Mouse (Mus musculus) B cell, adult 62 days (primary cell): ENCODE data around the gene Fam160a2. TPM values are rescaled to one million over a fixed set of nuclear protein-coding genes. Genes with fewer than 3 reads are reported as not detected.

Experiments used
- total RNA-seq: library from RNA; stranded (reverse); gene quantifications from 4 replicates; pipeline ENCODE4 v1.2.4, GENCODE M21; 2023

Fam160a2 gene
- 41.6 to 49.6 TPM (median 42.6 TPM) in 4 replicates for total RNA-seq

DNA sequence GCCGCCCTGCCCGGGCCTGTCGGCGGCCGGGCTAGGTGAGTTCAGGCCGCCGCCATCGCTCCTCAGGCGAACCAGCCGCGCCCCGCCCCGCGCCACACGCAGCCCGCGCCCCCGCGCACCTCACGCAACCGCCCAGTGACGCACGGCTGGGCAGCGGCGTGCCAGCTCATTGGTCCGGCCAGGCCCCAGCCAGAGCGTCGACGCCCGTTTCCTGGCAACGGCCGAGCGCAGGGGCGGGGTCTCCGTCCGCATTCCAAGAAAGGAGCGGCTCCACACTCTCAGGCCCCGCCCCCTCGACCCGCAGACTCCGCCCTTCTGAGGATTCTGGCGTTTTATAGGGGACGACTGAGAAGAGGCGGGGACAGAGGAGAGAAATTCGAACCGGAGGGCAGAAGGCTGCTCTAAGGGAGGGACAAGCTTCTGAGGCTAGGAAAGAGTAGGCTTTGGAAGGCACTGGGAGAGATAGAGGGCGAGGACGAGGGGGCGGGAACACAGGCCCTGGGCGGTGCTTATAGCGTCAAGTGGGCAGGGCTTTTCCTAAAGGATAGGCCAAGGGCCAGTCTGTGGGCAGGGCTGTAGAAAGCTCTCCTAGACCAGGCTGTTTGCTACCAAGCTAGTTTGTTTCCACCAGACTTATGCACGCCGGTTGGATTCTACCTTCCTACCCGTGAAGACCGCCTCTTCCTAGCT lies at the start of gene Fam160a2:
TSS of gene Fam160a2 (minus strand) at position 120 of the 690 bp plus-strand sequence.

DNA sequence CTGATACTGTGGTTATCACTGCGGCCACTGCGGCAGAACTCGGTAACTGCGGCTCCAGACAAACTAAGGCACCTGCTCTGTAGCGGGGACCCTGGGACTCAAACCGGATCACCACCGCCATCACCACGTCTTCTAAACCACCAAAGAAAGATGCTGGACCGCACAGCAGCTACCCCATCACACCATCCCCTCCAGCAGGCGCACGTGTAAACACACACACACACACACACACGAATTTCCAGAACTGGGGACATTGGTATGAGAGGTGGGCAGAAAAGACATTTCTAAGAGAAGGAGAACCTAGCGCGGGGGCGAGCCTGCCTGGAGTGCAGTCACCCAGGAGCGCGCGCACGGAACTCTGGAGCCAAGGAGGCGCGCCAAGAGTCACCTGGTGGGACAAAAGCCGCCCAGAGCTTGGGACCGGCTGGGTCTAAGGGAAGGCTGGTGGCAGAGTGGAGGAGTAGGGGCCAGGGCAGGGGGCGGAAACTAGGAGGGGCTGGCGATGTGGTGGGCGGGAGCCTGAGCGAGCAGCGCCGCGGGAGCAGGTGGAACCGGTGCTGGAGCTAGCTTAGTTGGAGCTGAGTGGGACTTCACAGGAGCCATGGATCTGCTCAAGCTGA lies 25.7 kb upstream of the Fam160a2 start, which contains the start of gene Cckbr:
TSS of gene Cckbr (plus strand) at position 308 of the 620 bp plus-strand sequence.

DNA sequence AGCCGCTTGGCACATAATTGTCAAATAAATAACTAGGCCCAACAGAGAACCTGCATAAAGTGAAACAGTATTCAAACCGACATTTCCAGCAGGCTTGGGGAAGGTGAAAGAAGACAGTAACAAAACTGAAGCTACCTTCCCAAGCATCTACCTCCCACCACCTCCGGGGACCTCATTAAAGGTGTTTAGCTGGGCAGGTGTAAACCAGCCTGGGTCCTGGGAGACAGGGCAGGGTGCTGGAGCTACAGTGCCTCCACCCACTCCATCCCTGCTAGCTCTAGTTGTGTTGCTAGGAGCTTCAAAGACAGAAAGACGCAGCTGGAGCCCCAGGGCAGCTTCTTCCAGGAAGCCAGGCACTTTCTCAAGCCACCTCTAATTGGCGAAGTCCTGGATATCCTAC lies 4.4 kb upstream of the Fam160a2 start, which contains the start of gene Cnga4:
TSS of gene Cnga4 (plus strand) at position 301 of the 400 bp plus-strand sequence.

DNA sequence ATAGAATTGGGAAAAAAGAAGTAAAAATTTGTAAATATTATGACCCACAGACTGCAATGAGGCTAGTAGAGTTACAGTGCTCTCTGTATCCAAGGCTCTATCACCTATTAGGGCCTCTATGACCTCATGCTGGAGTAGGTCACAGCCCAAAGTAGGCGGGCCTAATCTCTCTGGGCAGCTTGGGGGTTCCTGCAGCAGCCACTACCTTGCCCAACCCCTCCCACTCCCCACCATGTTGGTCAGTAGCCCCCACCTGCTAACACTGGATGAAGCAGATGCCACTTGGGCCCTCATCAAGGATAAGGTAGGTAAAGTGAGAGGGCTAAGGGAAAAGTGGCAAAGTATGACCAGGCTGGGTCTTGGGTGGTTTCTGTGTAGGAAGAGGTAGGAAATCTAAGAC lies 25.0 kb downstream of the Fam160a2 start, which contains the start of gene Gm5901:
TSS of gene Gm5901 (plus strand) at position 173 of the 400 bp plus-strand sequence.

DNA sequence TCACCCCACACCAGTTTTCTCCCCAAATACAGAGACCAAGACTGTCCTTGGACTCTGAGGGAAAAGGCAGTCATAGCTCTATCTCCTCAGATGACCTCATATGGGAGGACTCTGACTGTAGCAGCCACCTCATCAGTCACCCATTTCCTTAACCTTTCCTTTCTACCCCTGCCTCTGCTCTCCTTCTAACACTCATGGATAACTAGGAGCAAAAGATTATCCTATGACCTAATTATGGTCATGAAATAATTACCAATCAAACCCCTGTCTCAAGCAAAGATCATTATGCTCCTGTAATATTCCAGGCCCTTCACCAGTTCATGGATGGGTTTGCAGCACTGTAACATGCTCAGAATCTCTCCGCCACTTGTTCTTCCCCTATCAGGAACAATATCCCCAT lies 31.9 kb downstream of the Fam160a2 start, which contains the start of gene Olfr692:
TSS of gene Olfr692 (plus strand) at position 301 of the 400 bp plus-strand sequence.

DNA sequence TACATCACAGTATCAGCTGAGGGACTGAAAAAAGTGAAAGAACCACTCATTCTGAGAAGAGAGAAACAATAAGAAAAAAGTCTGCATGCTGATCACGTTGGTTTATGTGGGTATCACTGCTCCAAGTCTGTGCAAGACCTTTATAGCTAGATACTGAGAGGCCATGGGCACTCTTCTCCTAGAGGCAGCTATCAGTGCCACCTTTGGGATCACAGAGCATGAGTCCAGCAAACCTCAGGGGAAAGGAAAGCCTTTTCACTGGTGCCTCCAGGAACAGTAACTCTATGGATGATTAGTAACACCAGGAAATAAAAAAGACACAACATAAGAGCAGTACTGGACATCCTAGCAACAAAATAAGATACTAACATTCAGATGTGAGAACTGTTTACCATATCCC lies 57.7 kb downstream of the Fam160a2 start, which contains the start of gene Olfr691:
TSS of gene Olfr691 (minus strand) at position 101 of the 400 bp plus-strand sequence.

DNA sequence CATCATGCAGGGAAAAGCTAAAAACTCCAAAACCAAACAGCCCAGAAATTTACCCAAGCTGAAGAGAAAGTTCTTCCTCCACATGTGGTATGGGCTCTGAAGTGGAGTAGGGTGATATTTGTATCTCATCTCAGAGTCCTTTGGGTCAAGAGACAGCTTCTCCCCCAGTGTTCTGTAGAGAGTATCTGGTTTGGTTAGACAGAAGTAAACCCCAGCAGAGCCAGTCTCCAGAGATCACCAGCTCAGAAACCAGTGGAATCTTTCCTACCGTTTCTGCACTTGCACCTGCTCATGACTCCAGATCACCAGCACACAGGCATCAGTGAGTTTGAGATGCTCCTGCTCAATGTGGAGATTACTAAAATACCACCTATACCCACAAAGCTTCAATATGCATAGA lies 65.8 kb downstream of the Fam160a2 start, which contains the start of gene Olfr690:
TSS of gene Olfr690 (minus strand) at position 101 of the 400 bp plus-strand sequence.

Other genes with a start within 250 kb of the Fam160a2 start
- gene Olfr684, start 236.4 kb downstream of the Fam160a2 start, total RNA-seq, result not detected in 4 replicates
- gene Olfr685, start 214.0 kb downstream of the Fam160a2 start, total RNA-seq, result not detected in 4 replicates
- gene Olfr686, start 192.6 kb downstream of the Fam160a2 start, total RNA-seq, result not detected in 4 replicates
- gene Olfr688, start 112.0 kb downstream of the Fam160a2 start, total RNA-seq, result not detected in 4 replicates
- not detected in 4 replicates for gene Olfr689, start 88.9 kb downstream of the Fam160a2 start, total RNA-seq
- gene Olfr690, start 66.0 kb downstream of the Fam160a2 start, total RNA-seq, result not detected in 4 replicates
- gene Olfr691, start 57.8 kb downstream of the Fam160a2 start, total RNA-seq, result not detected in 4 replicates
- not detected in 4 replicates for gene Olfr692, start 31.8 kb downstream of the Fam160a2 start, total RNA-seq
- gene Gm5901, start 25.0 kb downstream of the Fam160a2 start, total RNA-seq, result not detected in 4 replicates
- not detected in 4 replicates for gene Cnga4, start 4.5 kb upstream of the Fam160a2 start, total RNA-seq
- not detected in 4 replicates for gene Cckbr, start 25.7 kb upstream of the Fam160a2 start, total RNA-seq
- not detected in 4 replicates for gene Cavin3, start 82.2 kb upstream of the Fam160a2 start, total RNA-seq
- gene Smpd1, start 154.3 kb upstream of the Fam160a2 start, total RNA-seq, result 20.3 to 24.9 TPM (median 21.6 TPM) in 4 replicates
- 3.0 to 6.0 TPM (median 4.4 TPM) in 4 replicates for gene Apbb1, start 181.6 kb upstream of the Fam160a2 start, total RNA-seq
- gene Hpx, start 200.1 kb upstream of the Fam160a2 start, total RNA-seq, result 0.39 TPM in 2 of 4 replicates, not detected in the others
- 28.5 to 33.7 TPM (median 31.1 TPM) in 4 replicates for gene Trim3, start 233.5 kb upstream of the Fam160a2 start, total RNA-seq
- 44.7 to 62.5 TPM (median 54.4 TPM) in 4 replicates for gene Timm10b, start 240.0 kb upstream of the Fam160a2 start, total RNA-seq
- gene Arfip2, start 240.4 kb upstream of the Fam160a2 start, total RNA-seq, result 35.4 to 45.7 TPM (median 40.0 TPM) in 4 replicates
- 12.0 to 22.1 TPM (median 16.1 TPM) in 4 replicates for gene Gm45799, start 240.5 kb upstream of the Fam160a2 start, total RNA-seq